In genomic region chr8:120538397-120539240, GRCm38 (mm10) we compare ENCODE assay signal across 8 mouse cellular contexts. TPM values are rescaled to one million over a fixed set of nuclear protein-coding genes. Genes with fewer than 3 reads are reported as not detected.
A peak's percentile ranks its signal among the peaks of the same experiment; 100 is the strongest.
DNase-seq lines count a peak whose midpoint lies in the region; ATAC-seq and TF ChIP-seq lines count a peak whose summit lies in the region.

No protein-coding gene starts in this region.

- peak; percentile 11; the same call in 1 of the 2 replicates for ATAC-seq in embryonic facial prominence, embryonic 15.5 days (ENCODE audit: insufficient number of reproducible peaks, low FRiP score, low TSS enrichment, low read depth)
- ATAC-seq in heart, embryonic 14.5 days (ENCODE audit: insufficient number of reproducible peaks, insufficient read depth, low FRiP score, low read depth) = 0 out of 2 replicates have a peak, but pooled peaks have one; percentile 5
- peak; percentile 78 for ATAC-seq in kidney, postnatal 0 days (replicated peaks; ENCODE audit: low FRiP score, low read depth)
- 0 out of 2 replicates have a peak, but pooled peaks have one; percentile 8 for ATAC-seq in lung, embryonic 15.5 days (ENCODE audit: borderline replicate concordance, extremely low read depth, low FRiP score, low TSS enrichment)
- peak; percentile 78 for ATAC-seq in neutrophil, adult 5-6 weeks (ENCODE audit: extremely low read depth, insufficient number of reproducible peaks, low FRiP score, poor library complexity, severe bottlenecking)

- H3K27ac ChIP-seq in embryonic facial prominence, embryonic 15.5 days (replicated peaks) = peak overlapping the region; percentile 92
- peak overlapping the region; percentile 80 to 97 for H3K27ac ChIP-seq in heart, embryonic 14.5 days (replicated peaks in 1 of 2; ENCODE audit: control insufficient read depth in 1 of 2, insufficient read depth in 1 of 2, low read depth in 2 of 2, low read length in 2 of 2)
- H3K27ac ChIP-seq in kidney, postnatal 0 days = peak overlapping the region; percentile 96
- H3K27ac ChIP-seq in lung, embryonic 15.5 days = peak overlapping the region; percentile 97

- H3K36me3 ChIP-seq in embryonic facial prominence, embryonic 15.5 days = no peaks in the 10 kb centered on the region
- H3K36me3 ChIP-seq in heart, embryonic 14.5 days (ENCODE audit: control insufficient read depth, insufficient read depth, low read length) = no peaks in the 10 kb centered on the region
- H3K36me3 ChIP-seq in kidney, postnatal 0 days (ENCODE audit: insufficient read depth, low read length) = no peaks in the 10 kb centered on the region
- H3K36me3 ChIP-seq in lung, embryonic 15.5 days = no peaks in the 10 kb centered on the region

- TF ChIP-seq CTCF in kidney, postnatal 0 days (IDR thresholded peaks at IDR 0.05; ENCODE audit: low read depth) = peak; percentile 44

- H3K4me1 ChIP-seq in embryonic facial prominence, embryonic 15.5 days = peaks cover 85% of the 10 kb centered on the region
- peaks cover 47 to 83% of the 10 kb centered on the region in 2 experiments for H3K4me1 ChIP-seq in heart, embryonic 14.5 days (ENCODE audit: control insufficient read depth in 2 of 2, insufficient read depth in 2 of 2, low read length in 2 of 2)
- peaks cover 57% of the 10 kb centered on the region for H3K4me1 ChIP-seq in kidney, postnatal 0 days (replicated peaks; ENCODE audit: insufficient read depth, low read length)
- H3K4me1 ChIP-seq in lung, embryonic 15.5 days = peaks cover 89% of the 10 kb centered on the region

- whole genome bisulfite sequencing in embryonic facial prominence, embryonic 15.5 days = 4% methylated on average over 36 of the region's 37 CpGs
- WGBS in heart, embryonic 14.5 days = 2% methylated on average over 35 of the region's 37 CpGs
- 9% methylated on average over 37 of the region's 37 CpGs for WGBS in kidney, postnatal 0 days
- WGBS in lung, embryonic 15.5 days = 5% methylated on average over 37 of the region's 37 CpGs

- peak overlapping the region; percentile 98 for H3K4me2 ChIP-seq in embryonic facial prominence, embryonic 15.5 days (replicated peaks)
- peak overlapping the region; percentile 96 for H3K4me2 ChIP-seq in heart, embryonic 14.5 days (ENCODE audit: low read length)
- H3K4me2 ChIP-seq in kidney, postnatal 0 days (ENCODE audit: low read length) = peak overlapping the region; percentile 99
- peak overlapping the region; percentile 98 for H3K4me2 ChIP-seq in lung, embryonic 15.5 days

- peak overlapping the region; percentile 60 for H3K4me3 ChIP-seq in embryonic facial prominence, embryonic 15.5 days (replicated peaks)
- H3K4me3 ChIP-seq in heart, embryonic 14.5 days (ENCODE audit: control insufficient read depth in 1 of 2, insufficient read depth in 1 of 2, low read depth in 1 of 2, low read length in 2 of 2) = peak overlapping the region; percentile 69 to 73
- H3K4me3 ChIP-seq in kidney, postnatal 0 days (replicated peaks; ENCODE audit: low read depth, low read length) = peak overlapping the region; percentile 58
- H3K4me3 ChIP-seq in lung, embryonic 15.5 days = peak overlapping the region; percentile 66

- peak overlapping the region; percentile 44 for H3K9ac ChIP-seq in embryonic facial prominence, embryonic 15.5 days
- peak overlapping the region; percentile 89 for H3K9ac ChIP-seq in heart, embryonic 14.5 days (ENCODE audit: low read length)
- peak overlapping the region; percentile 78 for H3K9ac ChIP-seq in kidney, postnatal 0 days (ENCODE audit: low read depth, low read length)
- H3K9ac ChIP-seq in lung, embryonic 15.5 days = peak overlapping the region; percentile 48

- DNase-seq in CD4-positive helper T cell, adult 2 months (ENCODE audit: low read depth, low spot score) = peak; percentile 92
- DNase-seq in adrenal gland, postnatal 25 days = peak; percentile 62
- peak; percentile 88 for DNase-seq in kidney, postnatal 0 days (ENCODE audit: low spot score)
- peak; percentile 93 for DNase-seq in thymus, postnatal 0 days (ENCODE audit: low spot score)

- H3K9me3 ChIP-seq in embryonic facial prominence, embryonic 15.5 days (replicated peaks) = no peaks in the 10 kb centered on the region
- no peaks in the 10 kb centered on the region for H3K9me3 ChIP-seq in heart, embryonic 14.5 days (ENCODE audit: control insufficient read depth, low read length)
- H3K9me3 ChIP-seq in kidney, postnatal 0 days (replicated peaks; ENCODE audit: low read length) = no peaks in the 10 kb centered on the region
- H3K9me3 ChIP-seq in lung, embryonic 15.5 days = no peaks in the 10 kb centered on the region

- no peaks in the 10 kb centered on the region for H3K27me3 ChIP-seq in embryonic facial prominence, embryonic 15.5 days
- H3K27me3 ChIP-seq in heart, embryonic 14.5 days (ENCODE audit: control insufficient read depth, insufficient read depth, low read length) = no peaks in the 10 kb centered on the region
- no peaks in the 10 kb centered on the region for H3K27me3 ChIP-seq in kidney, postnatal 0 days (ENCODE audit: insufficient read depth, low read length)
- no peaks in the 10 kb centered on the region for H3K27me3 ChIP-seq in lung, embryonic 15.5 days

RNA-seq across cellular contexts. Expression of gene Gins2, which starts 50.5 kb away (rescaled TPM):
- total RNA-seq in adrenal gland, postnatal 25 days (2021) = 12.2 and 12.4 TPM in 2 replicates
- polyA plus RNA-seq in embryonic facial prominence, embryonic 15.5 days (2015; fragmentation: Nextera tagmentation; extraction: Ambion mirVana) = 81.7 and 85.6 TPM in 2 replicates
- 51.1 and 60.6 TPM in 2 replicates for polyA plus RNA-seq in heart, embryonic 14.5 days (2014; fragmentation: Nextera tagmentation; extraction: Ambion mirVana)
- polyA plus RNA-seq in kidney, postnatal 0 days (2015; fragmentation: Nextera tagmentation; extraction: Ambion mirVana) = 54.0 and 70.0 TPM in 2 replicates
- polyA plus RNA-seq in lung, embryonic 15.5 days (2015; fragmentation: Nextera tagmentation; extraction: Ambion mirVana) = 117 and 124 TPM in 2 replicates
- 0.70 and 0.86 TPM in 2 replicates for total RNA-seq in neutrophil, adult 5-6 weeks (2017)
- 60.0 and 77.9 TPM in 2 replicates for polyA plus RNA-seq in thymus, postnatal 0 days (2015; fragmentation: Nextera tagmentation; extraction: Ambion mirVana)

Comparison
In these comparisons a context has a peak if more than half of its experiments do, and no peak if none do; other contexts are left out.
1. Peak in every context shown above with its lines: DNase-seq, ATAC-seq, H3K4me3 ChIP-seq and H3K27ac ChIP-seq.
2. ATAC-seq: peak in every context shown above with its lines; median percentile 78 in kidney, postnatal 0 days; 78 in neutrophil, adult 5-6 weeks; 11 in embryonic facial prominence, embryonic 15.5 days; 8 in lung, embryonic 15.5 days; 5 in heart, embryonic 14.5 days.